Mouse (Mus musculus): ENCODE measurements around the gene Rpp21. TPM values are rescaled to one million over a fixed set of nuclear protein-coding genes. Genes with fewer than 3 reads are reported as not detected.
A peak's percentile ranks its signal among the peaks of the same experiment; 100 is the strongest.
"Not testable (repeated sequence)": the region's sequence is repeated elsewhere in the genome, so short reads cannot be mapped to it uniquely, and the experiment has no call there.

Gene Rpp21
- total RNA-seq, 2 experiments from 2014 or later = 24.2 to 26.7 TPM

DNA sequence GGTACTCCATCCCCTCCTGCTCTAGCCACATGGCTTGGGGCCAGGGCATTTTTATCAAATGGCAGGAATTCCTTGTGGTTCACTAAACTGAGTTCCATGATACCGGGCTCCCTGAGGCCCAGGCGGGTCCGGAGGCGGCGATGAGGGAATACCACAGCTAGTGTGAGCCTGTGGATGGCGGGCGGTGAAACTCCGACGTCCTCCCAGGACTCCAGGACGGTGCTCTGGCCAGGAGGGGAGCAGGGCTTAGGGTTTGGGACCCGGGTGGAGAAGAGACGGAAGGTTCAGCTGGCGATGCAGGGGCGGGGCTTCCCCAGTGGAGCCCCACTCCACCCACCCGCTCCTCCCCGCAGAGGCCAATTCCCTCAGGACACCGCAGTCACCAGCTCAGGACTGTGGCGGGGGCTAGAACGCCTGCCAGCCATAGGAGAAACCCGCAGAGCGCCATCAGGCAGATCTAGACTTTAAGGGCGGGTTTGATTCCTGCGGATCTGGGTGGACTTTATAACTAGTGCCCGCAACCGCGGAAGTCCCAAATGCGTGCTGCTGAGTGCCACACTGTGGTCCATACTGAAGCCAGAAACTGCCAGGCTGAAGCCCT lies 20.4 kb downstream of the Rpp21 start:
- no peak for DNase-seq (ENCODE audit: low spot score in 2 of 2)

DNA sequence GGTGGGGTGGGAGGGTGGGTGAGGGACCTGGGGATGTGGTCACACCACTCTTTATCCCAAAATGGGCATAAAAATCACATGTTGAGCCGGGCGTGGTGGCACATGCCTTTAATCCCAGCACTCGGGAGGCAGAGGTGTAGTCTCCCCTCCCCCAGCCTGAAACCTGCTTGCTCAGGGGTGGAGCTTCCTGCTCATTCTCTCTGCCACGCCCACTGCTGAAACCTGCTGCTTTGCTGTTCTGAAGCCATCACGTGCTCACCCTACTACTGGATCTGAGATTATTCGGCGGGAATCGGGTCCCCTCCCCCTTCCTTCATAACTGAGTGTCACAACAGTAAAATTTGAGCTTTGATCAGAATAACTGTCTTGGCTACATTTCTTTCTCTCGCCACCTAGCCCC lies 22.6 kb downstream of the Rpp21 start:
- DNase-seq (ENCODE audit: low spot score in 2 of 2) = not testable (repeated sequence)

DNA sequence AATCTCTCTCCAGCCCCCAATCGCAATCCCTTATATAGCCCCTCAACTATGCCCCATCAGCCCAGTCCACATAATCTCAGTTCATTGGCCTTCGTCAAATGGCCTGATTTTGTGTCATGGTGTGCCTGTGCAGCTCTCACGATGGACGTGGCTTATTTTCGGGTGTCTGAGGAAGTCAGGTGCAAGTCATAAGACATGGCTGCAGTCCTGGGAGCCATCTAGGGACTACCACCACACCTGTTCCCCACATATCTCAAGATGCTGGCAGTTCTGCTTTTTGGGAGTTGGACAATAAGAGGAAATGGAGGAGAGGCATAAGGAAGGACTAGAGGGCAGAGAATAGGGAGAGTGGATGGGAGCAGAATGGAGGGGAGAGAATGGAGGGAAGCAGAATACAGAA lies 24.3 kb downstream of the Rpp21 start:
- no peak for DNase-seq (ENCODE audit: low spot score in 2 of 2)

DNA sequence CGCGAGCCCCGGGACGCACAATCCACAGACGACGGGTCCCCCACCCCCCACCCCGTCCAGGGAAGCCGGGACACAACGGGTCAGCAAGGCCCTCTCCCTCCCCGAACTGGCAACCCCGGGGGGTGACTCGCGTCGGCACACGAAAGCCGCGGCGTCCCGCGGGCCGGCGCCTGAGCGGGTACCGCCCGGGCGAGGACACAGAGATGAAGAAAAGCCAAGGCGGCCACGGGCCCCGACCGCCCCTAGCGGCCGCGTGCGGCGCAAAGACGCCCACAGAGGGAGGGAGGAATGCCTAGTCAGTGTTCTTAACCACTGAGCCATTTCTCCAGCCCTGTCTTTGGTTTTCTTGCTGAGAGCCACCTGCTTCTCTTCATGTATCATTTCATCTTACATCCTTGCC lies 26.6 kb downstream of the Rpp21 start:
- DNase-seq (ENCODE audit: low spot score in 2 of 2) = peak; percentile 73 to 89

DNA sequence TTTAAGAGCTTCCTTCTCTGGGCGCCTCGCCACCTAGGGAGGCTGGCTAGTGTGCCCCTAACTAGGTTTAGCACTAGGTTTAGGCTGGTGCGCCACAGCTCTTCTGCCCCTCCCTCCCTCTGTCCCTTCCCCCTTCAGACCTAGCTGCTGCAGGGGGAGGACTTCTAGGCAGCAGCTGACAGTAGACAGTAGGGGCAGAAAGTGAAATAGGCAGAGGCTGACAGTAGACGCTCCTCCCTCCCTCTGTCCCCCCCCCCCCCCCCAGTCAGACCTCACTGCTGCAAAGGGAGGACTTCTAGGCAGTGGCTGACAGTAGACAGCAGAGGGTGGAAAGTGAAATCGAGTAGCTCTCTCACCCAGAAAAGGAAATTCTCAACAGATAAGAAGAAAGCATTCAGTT lies 28.8 kb downstream of the Rpp21 start:
- DNase-seq (ENCODE audit: low spot score in 2 of 2) = no peak

DNA sequence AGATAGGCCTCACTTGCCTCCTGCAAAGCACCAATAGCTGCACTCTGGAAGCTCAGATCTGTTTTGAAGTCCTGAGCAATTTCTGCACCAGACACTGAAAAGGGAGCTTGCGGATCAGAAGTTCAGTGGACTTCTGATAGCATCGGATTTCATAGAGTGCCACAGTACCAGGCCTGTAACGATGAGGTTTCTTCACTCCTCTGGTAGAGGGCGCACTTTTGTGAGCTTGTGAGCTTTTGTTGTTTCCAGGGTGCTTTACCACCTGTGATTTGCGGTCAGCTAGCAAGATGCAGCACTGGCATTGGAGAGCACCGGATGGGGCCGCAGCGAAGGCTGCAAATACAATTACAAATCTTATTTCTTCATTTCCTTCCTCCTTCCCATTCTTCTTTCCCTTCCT lies 30.9 kb downstream of the Rpp21 start:
- no peak for DNase-seq (ENCODE audit: low spot score in 2 of 2)

DNA sequence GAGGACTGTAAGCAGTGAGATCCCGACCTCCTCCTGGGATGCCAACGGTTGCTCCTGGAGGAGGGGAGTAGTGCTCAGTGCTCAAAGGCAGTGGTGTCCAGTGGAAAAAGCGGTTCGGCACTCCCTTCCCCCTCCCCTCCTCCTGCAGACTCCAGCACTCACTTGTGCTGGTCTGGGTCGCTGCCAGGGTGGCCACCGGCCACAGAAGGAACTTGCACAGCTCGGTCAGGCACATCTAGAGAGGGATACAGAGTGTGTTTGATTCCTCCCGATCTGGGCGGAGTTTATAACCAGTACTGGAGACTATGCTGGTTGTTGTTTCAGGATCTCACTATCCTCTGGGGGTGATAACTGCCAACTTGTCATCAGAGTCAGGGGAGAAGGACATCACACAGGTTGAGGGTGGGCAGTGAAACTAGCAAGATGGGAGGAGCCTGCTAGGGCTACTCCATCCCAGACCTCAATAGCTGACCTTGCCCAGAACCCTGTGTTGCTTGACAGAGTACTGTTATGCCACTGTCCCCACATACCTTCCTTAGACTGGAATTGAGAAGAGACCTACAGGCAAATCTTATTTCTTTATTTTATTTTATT lies 32.5 kb downstream of the Rpp21 start:
- no peak for DNase-seq (ENCODE audit: low spot score in 2 of 2)

DNA sequence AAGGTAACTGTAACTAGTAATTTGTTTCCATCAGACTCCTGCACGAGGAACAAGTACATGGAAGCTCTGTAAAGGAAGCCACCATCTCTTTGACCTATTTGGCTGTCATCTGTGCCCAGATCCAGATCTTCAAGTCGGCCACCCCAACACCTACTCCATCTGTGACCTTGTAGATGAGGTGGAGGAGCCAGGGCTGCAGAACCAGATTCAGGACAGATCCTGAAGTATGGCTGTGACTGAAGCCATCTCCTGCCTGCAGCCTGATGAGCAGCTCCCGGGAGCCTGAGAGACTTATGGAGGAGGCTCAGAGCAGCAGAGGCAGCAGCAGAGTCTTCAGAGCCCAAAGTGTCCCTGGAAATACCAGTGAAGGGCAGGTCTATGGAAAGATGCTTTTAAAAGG lies 33.4 kb downstream of the Rpp21 start:
- no peak for DNase-seq (ENCODE audit: low spot score in 2 of 2)

DNA sequence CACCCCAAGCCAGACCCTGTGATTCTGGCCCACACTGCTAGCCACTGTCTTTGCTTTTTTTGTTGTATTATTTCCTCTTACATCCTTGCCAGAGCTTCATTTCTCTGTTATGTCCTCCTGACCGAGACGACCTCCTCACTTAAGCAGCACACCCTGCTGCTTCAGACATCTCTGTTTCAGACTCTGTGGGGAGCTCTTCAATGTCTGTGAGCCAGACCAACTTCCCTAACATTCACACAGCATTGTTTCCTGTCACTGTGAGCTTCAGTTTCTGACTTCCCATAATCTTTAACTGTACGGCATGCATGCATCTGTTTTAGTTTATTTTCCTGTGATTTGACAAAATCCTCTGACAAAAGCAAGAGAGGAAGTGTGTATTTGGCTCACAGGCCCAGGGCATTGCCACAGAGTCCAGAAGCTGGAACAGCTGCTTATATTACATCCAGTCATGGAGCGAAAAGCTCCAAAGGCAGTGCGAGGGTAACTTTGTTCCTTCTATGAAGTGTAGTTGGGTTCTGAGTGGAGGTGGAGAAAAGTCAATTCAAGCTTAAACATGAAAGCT lies 39.2 kb downstream of the Rpp21 start:
- no peak for DNase-seq (ENCODE audit: low spot score in 2 of 2)

DNA sequence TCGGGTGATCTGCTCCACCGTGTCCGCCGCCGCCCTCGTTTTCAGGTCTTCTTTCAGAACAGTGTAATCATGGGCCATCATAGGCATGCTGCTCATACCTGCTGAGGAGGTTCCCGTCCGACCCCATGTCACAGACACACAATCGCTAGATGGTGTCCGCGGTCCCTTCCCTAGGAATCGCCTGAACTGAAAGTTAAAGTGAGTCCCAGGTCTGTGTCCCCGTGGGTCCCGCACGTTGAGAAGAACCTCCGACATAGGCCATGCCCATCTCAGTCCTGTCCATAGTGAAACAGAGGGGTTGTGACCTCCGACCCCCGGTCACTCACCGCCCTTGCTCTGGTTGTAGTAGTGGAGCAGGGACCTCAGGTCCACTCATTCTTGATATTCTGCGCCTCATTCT lies 42.3 kb downstream of the Rpp21 start:
- no peak for DNase-seq (ENCODE audit: low spot score in 2 of 2)

DNA sequence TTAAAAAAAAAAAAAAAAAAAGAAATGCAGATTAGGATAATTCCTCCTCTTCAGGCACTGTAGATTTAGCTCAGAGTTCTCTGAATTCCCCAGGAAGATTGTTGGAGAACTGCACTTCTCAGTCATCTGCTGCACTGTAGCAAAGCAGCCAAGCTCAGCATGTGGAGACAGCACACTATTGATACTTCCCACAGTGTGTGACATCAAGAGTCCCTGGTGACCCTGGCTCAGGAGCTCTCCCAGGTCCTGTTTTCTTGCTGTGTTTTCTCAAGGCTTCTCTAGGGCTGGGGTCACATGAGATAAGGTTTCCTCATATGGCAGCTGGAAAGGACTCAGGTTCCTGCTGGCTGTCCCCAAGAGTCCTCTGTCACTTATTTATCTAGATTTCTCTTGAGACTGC lies 51.0 kb downstream of the Rpp21 start:
- DNase-seq (ENCODE audit: low spot score in 2 of 2) = no peak

DNA sequence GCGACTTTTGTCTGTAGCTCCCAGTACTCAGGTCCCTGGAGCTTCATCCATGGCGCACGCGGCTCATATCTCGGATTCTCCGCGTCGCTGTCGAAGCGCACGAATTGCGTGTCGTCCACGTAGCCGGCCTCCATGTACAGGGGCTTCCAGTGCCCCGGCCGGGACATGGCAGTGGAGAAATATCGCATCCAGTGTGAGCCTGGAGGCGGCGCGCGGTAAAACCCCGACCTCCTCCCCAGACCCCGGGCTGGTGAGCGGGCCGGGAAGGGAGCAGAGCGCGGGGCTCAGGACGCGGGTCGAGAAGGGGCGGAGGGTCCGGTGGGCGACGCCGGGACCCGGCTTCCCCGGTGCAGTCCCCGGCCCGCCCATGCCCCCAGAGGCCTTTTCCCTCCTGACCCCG lies 52.0 kb downstream of the Rpp21 start:
- DNase-seq (ENCODE audit: low spot score in 2 of 2) = no peak

Other genes with a start within 250 kb of the Rpp21 start
- under 1 TPM; 0.44 to 0.76 TPM for gene H2-T24, start 237.5 kb downstream of the Rpp21 start, total RNA-seq (2021)
- 1 to 10 TPM; 5.0 to 5.7 TPM for gene H2-T23, start 225.2 kb downstream of the Rpp21 start, total RNA-seq (2021)
- gene H2-T22, start 215.3 kb downstream of the Rpp21 start, total RNA-seq (2021) = 10 to 100 TPM; 10.8 to 11.6 TPM
- gene Gm6034, start 215.1 kb downstream of the Rpp21 start, total RNA-seq (2021) = not detected
- 1 to 10 TPM; 1.7 to 2.1 TPM for gene Gm11127, start 199.7 kb downstream of the Rpp21 start, total RNA-seq (2021)
- not detected for gene Gm19684, start 136.4 kb downstream of the Rpp21 start, total RNA-seq (2021)
- not detected for gene Gm7030, start 128.6 kb downstream of the Rpp21 start, total RNA-seq (2021)
- not detected for gene Gm8909, start 89.5 kb downstream of the Rpp21 start, total RNA-seq (2021)
- gene H2-T3, start 67.8 kb downstream of the Rpp21 start, total RNA-seq (2021) = under 1 TPM; 0.18 to 0.27 TPM
- 1 to 10 TPM; 6.2 to 9.9 TPM for gene Trim39, start 14.2 kb upstream of the Rpp21 start, total RNA-seq (2021)
- gene H2-M10.2, start 28.4 kb upstream of the Rpp21 start, total RNA-seq (2021) = not detected
- gene H2-M10.1, start 68.1 kb upstream of the Rpp21 start, total RNA-seq (2021) = not detected
- not detected for gene H2-M10.3, start 110.3 kb upstream of the Rpp21 start, total RNA-seq (2021)
- gene H2-M10.4, start 204.3 kb upstream of the Rpp21 start, total RNA-seq (2021) = not detected

All from gastrocnemius, postnatal 4 days (tissue).